Mouse (Mus musculus) stomach, postnatal 0 days (tissue): ENCODE measurements around the gene Tenm2.

Experiments
- CTCF ChIP-seq: IDR thresholded peaks from 2 replicates; pipeline ENCODE4 v1.5.1; 2016; ENCODE audit warnings: antibody characterized with exemption, low read depth, mild to moderate bottlenecking, moderate library complexity
- EP300 ChIP-seq: optimal IDR thresholded peaks from 2 replicates; pipeline ENCODE3; 2016; ENCODE audit warnings: antibody characterized with exemption

- TF ChIP-seq EP300 (no peak), CTCF (no peak)
Measured at GRCm38 (mm10) chr11:36176106-36176505, 1059.7 kb downstream of the Tenm2 start.
